Mouse (Mus musculus): Measurements from ENCODE around the gene Dhrs7b. TPM values are rescaled to one million over a fixed set of nuclear protein-coding genes. Genes with fewer than 3 reads are reported as not detected.
"Not testable (repeated sequence)": the region's sequence is repeated elsewhere in the genome, so short reads cannot be mapped to it uniquely, and the experiment has no call there.

The Dhrs7b gene
- polyA plus RNA-seq, 1 experiment, result 0.26 TPM

GRCm38 (mm10) chr11:60864916-60865315 is 34.5 kb downstream of the Dhrs7b start:
- no peaks in the 10 kb centered on the region for H3K9me3 ChIP-seq (ENCODE audit: control insufficient read depth, low read length)
- peaks cover 89% of the 10 kb centered on the region for H3K36me3 ChIP-seq (ENCODE audit: control insufficient read depth)
- H3K27me3 ChIP-seq (ENCODE audit: control insufficient read depth), result no peaks in the 10 kb centered on the region
- H3K4me1 ChIP-seq (ENCODE audit: control insufficient read depth), result peaks cover 13% of the 10 kb centered on the region
- H3K4me3 ChIP-seq (replicated peaks), result no peak overlapping the region
- TF ChIP-seq GATA1 (IDR thresholded peaks at IDR 0.05; ENCODE audit: low read length) (no peak), TAL1 (IDR thresholded peaks at IDR 0.05; ENCODE audit: low read length) (no peak)

GRCm38 (mm10) chr11:60866021-60866420 is 35.6 kb downstream of the Dhrs7b start:
- no peaks in the 10 kb centered on the region for H3K9me3 ChIP-seq (ENCODE audit: control insufficient read depth, low read length)
- peaks cover 91% of the 10 kb centered on the region for H3K36me3 ChIP-seq (ENCODE audit: control insufficient read depth)
- no peak for TF ChIP-seq TAL1 (IDR thresholded peaks at IDR 0.05; ENCODE audit: low read length)
- no peak for TF ChIP-seq GATA1 (IDR thresholded peaks at IDR 0.05; ENCODE audit: low read length)
- H3K27me3 ChIP-seq (ENCODE audit: control insufficient read depth), result no peaks in the 10 kb centered on the region
- H3K4me3 ChIP-seq (replicated peaks), result no peak overlapping the region
- H3K4me1 ChIP-seq (ENCODE audit: control insufficient read depth), result peaks cover 15% of the 10 kb centered on the region

- H3K27me3 ChIP-seq (ENCODE audit: control insufficient read depth), result no peaks in the 10 kb centered on the region
- peaks cover 12% of the 10 kb centered on the region for H3K4me1 ChIP-seq (ENCODE audit: control insufficient read depth)
- H3K4me3 ChIP-seq (replicated peaks), result no peak overlapping the region
- H3K36me3 ChIP-seq (ENCODE audit: control insufficient read depth), result peaks cover 88% of the 10 kb centered on the region
- H3K9me3 ChIP-seq (ENCODE audit: control insufficient read depth, low read length), result no peaks in the 10 kb centered on the region
- no peak for TF ChIP-seq TAL1 (IDR thresholded peaks at IDR 0.05; ENCODE audit: low read length)
- no peak for TF ChIP-seq GATA1 (IDR thresholded peaks at IDR 0.05; ENCODE audit: low read length)
Measured at GRCm38 (mm10) chr11:60867456-60867855, 37.0 kb downstream of the Dhrs7b start.

DNA sequence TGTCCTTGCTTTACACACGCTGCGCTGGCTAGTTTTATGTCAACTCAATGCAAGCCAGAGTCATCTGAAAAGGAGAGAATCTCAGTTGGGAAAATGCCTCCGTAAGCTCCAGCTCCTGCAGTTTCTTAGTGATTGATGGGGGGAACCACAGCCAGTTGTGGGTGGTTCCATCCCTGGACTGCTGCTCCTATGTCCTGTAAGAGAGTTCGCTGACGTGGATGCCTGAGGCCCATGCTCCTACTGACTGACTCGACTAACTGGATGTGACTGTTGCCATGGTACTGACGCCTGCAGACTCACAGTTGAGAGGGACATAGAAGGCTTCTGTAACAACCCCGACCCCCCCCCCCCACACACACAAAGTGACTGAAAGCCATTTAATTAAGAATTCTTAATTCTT is 37.5 kb downstream of the Dhrs7b start:
- Histone ChIP-seq H3K9me3 (ENCODE audit: control insufficient read depth, low read length) (no peaks in the 10 kb centered on the region), H3K4me1 (ENCODE audit: control insufficient read depth) (peaks cover 14% of the 10 kb centered on the region), H3K27me3 (ENCODE audit: control insufficient read depth) (no peaks in the 10 kb centered on the region), H3K4me3 (replicated peaks) (no peak overlapping the region), H3K36me3 (ENCODE audit: control insufficient read depth) (peaks cover 88% of the 10 kb centered on the region)
- TF ChIP-seq TAL1 (IDR thresholded peaks at IDR 0.05; ENCODE audit: low read length) (no peak), GATA1 (IDR thresholded peaks at IDR 0.05; ENCODE audit: low read length) (no peak)

DNA sequence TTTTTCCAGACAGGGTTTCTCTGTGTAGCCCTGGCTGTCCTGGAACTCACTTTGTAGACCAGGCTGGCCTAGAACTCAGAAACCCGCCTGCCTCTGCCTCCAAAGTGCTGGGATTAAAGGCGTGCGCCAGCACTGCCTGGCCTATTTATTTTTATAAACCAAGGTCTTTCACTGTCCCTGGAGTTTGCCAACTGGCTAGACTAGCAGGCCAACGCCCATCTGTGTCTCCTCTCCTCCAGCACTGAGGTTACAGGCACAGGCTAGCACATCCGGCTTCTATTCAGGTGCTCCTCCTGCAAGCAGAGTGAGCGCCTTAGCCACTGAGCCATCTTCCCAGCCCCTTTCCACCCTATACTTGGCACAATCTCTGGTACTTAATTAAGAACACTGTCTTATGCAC is 39.0 kb downstream of the Dhrs7b start:
- Histone ChIP-seq H3K36me3 (ENCODE audit: control insufficient read depth) (peaks cover 83% of the 10 kb centered on the region), H3K4me1 (ENCODE audit: control insufficient read depth) (peaks cover 26% of the 10 kb centered on the region)
- H3K9me3 ChIP-seq (ENCODE audit: control insufficient read depth, low read length); H3K27me3 ChIP-seq (ENCODE audit: control insufficient read depth); H3K4me3 ChIP-seq (replicated peaks): not testable (repeated sequence)

GRCm38 (mm10) chr11:60871409-60871808 is 41.0 kb downstream of the Dhrs7b start:
- H3K4me3 ChIP-seq (replicated peaks), result no peak overlapping the region
- no peak for TF ChIP-seq TAL1 (IDR thresholded peaks at IDR 0.05; ENCODE audit: low read length)
- no peak for TF ChIP-seq GATA1 (IDR thresholded peaks at IDR 0.05; ENCODE audit: low read length)
- H3K36me3 ChIP-seq (ENCODE audit: control insufficient read depth), result peaks cover 83% of the 10 kb centered on the region
- H3K27me3 ChIP-seq (ENCODE audit: control insufficient read depth), result no peaks in the 10 kb centered on the region
- peaks cover 46% of the 10 kb centered on the region for H3K4me1 ChIP-seq (ENCODE audit: control insufficient read depth)
- no peaks in the 10 kb centered on the region for H3K9me3 ChIP-seq (ENCODE audit: control insufficient read depth, low read length)

DNA sequence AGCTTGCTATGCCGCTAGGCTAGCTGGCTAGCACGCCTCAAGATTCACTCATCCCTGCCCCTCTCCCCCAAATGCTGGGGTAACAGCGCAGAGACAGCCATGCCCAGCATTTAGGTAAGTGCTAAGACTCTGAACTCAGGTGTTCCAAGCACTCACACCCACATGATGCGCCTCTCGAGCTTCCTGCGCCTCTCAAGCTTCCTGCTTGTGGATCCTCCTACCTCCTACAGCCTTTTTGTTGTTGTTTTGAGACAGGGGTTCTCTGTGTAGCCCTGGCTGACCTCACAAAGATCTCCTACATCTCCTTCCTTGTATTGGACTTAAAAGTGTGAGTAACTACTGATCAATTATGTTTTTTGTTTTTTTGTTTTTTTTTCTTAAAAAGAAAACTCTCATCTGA is 42.7 kb downstream of the Dhrs7b start:
- no peaks in the 10 kb centered on the region for H3K9me3 ChIP-seq (ENCODE audit: control insufficient read depth, low read length)
- peaks cover 58% of the 10 kb centered on the region for H3K4me1 ChIP-seq (ENCODE audit: control insufficient read depth)
- H3K36me3 ChIP-seq (ENCODE audit: control insufficient read depth), result peaks cover 69% of the 10 kb centered on the region

GRCm38 (mm10) chr11:60878056-60878612 is 47.7 kb downstream of the Dhrs7b start:
- H3K4me3 ChIP-seq (replicated peaks), result peak overlapping the region; percentile 100
- no peak for TF ChIP-seq TAL1 (IDR thresholded peaks at IDR 0.05; ENCODE audit: low read length)
- no peak for TF ChIP-seq GATA1 (IDR thresholded peaks at IDR 0.05; ENCODE audit: low read length)
- H3K27me3 ChIP-seq (ENCODE audit: control insufficient read depth), result no peaks in the 10 kb centered on the region
- H3K9me3 ChIP-seq (ENCODE audit: control insufficient read depth, low read length), result no peaks in the 10 kb centered on the region
- peaks cover 36% of the 10 kb centered on the region for H3K36me3 ChIP-seq (ENCODE audit: control insufficient read depth)
- H3K4me1 ChIP-seq (ENCODE audit: control insufficient read depth), result peaks cover 62% of the 10 kb centered on the region

More for the DNA sequence above, 42.7 kb downstream of the Dhrs7b start:
- Histone ChIP-seq H3K4me3 (replicated peaks) (no peak overlapping the region), H3K27me3 (ENCODE audit: control insufficient read depth) (no peaks in the 10 kb centered on the region)
- TF ChIP-seq GATA1 (IDR thresholded peaks at IDR 0.05; ENCODE audit: low read length) (no peak), TAL1 (IDR thresholded peaks at IDR 0.05; ENCODE audit: low read length) (no peak)

GRCm38 (mm10) chr11:60878675-60879294 is 48.4 kb downstream of the Dhrs7b start, which contains the start of gene Tmem11:
Gene Tmem11 (minus strand): TSS chr11:60879272.
- TF ChIP-seq GATA1 (IDR thresholded peaks at IDR 0.05; ENCODE audit: low read length), result no peak
- Histone ChIP-seq H3K4me3 (replicated peaks) (peak within 1 kb of the TSS; percentile 100), H3K27me3 (ENCODE audit: control insufficient read depth) (no peaks in the 10 kb centered on the region), H3K9me3 (ENCODE audit: control insufficient read depth, low read length) (no peaks in the 10 kb centered on the region), H3K4me1 (ENCODE audit: control insufficient read depth) (peaks cover 58% of the 10 kb centered on the region), H3K36me3 (ENCODE audit: control insufficient read depth) (peaks cover 33% of the 10 kb centered on the region)

GRCm38 (mm10) chr11:60879423-60879822 is 49.0 kb downstream of the Dhrs7b start:
- Histone ChIP-seq H3K4me1 (ENCODE audit: control insufficient read depth) (peaks cover 53% of the 10 kb centered on the region), H3K27me3 (ENCODE audit: control insufficient read depth) (no peaks in the 10 kb centered on the region)
- no peak for TF ChIP-seq GATA1 (IDR thresholded peaks at IDR 0.05; ENCODE audit: low read length)
- TF ChIP-seq TAL1 (IDR thresholded peaks at IDR 0.05; ENCODE audit: low read length), result no peak

More at GRCm38 (mm10) chr11:60879423-60879822, 49.0 kb downstream of the Dhrs7b start:
- Histone ChIP-seq H3K9me3 (ENCODE audit: control insufficient read depth, low read length) (no peaks in the 10 kb centered on the region), H3K36me3 (ENCODE audit: control insufficient read depth) (peaks cover 28% of the 10 kb centered on the region), H3K4me3 (replicated peaks) (peak overlapping the region; percentile 100)
